Mouse (Mus musculus): ENCODE measurements around the gene Cadps. TPM values are rescaled to one million over a fixed set of nuclear protein-coding genes. Genes with fewer than 3 reads are reported as not detected.

The Cadps gene
- total and polyA plus RNA-seq, 2 experiments from 2014 or later = 33.4 to 176 TPM

DNA sequence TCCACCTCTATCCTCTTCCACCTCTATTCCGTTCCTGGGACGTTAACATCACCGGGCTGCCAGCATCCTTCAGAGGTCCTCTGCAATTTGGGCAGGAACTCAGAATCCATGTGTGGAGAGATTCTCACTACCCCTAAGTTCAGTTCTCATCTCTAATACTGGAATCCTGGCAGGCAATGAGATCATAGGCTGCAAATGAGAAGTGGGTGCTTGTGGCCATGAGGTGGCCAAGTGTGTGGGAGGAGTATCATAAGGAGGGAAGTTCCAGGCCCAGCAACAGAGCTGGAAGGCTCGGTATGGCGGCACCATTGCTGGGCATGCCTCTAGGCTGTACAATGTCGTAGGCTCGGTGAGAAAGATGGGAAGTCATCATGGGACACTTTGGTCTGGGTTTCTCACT, 385.5 kb downstream of the Cadps start:
- Histone ChIP-seq H3K36me3 (ENCODE audit: insufficient read depth, low read length) (peaks cover 6% of the 10 kb centered on the region; the same call in 1 of the 2 replicates), H3K4me3 (ENCODE audit: low read length) (no peak overlapping the region), H3K27ac (no peak overlapping the region), H3K27me3 (ENCODE audit: insufficient read depth, low read length) (no peaks in the 10 kb centered on the region), H3K4me2 (ENCODE audit: low read depth, low read length) (no peak overlapping the region), H3K4me1 (ENCODE audit: insufficient read depth, low read length) (no peaks in the 10 kb centered on the region), H3K9ac (replicated peaks; ENCODE audit: low read length) (no peak overlapping the region), H3K9me3 (ENCODE audit: low read length) (no peaks in the 10 kb centered on the region)
- no peak for DNase-seq (ENCODE audit: low spot score)
- WGBS = 85% methylated on average over 7 of the region's 7 CpGs
- TF ChIP-seq CTCF (IDR thresholded peaks at IDR 0.05; ENCODE audit: low read depth) = no peak
- no peak for ATAC-seq

DNA sequence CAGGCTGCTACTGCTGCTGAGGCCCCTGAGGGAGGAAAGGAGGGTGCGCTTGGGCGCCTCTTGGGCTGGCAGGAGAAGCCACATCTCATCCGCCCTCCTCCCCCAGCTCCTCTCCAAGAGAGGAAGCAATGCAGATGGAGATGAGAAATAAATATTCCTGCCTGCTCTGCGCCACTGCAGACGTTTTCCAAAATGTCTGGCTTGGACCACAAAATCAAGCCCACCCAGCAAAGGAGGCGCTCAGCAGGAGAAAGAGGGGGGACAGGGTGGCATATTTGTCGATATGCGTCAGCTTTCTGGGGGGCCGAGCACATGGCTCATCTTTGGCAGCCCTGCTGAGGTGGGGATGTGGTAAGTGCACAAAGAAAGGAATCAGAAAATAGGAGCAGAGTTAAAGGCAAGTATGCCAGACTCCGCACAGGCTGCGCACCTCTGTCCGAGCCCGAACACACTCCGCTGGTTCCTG, 385.9 kb downstream of the Cadps start:
- Histone ChIP-seq H3K9me3 (ENCODE audit: low read length) (no peaks in the 10 kb centered on the region), H3K9ac (replicated peaks; ENCODE audit: low read length) (no peak overlapping the region), H3K27me3 (ENCODE audit: insufficient read depth, low read length) (no peaks in the 10 kb centered on the region), H3K4me2 (ENCODE audit: low read depth, low read length) (no peak overlapping the region), H3K36me3 (ENCODE audit: insufficient read depth, low read length) (peaks cover 6% of the 10 kb centered on the region; the same call in 1 of the 2 replicates), H3K4me3 (ENCODE audit: low read length) (no peak overlapping the region), H3K4me1 (ENCODE audit: insufficient read depth, low read length) (no peaks in the 10 kb centered on the region), H3K27ac (no peak overlapping the region)
- ATAC-seq = no peak
- DNase-seq (ENCODE audit: low spot score) = no peak
- 80% methylated on average over 14 of the region's 14 CpGs for WGBS
- TF ChIP-seq CTCF (IDR thresholded peaks at IDR 0.05; ENCODE audit: low read depth) = no peak

DNA sequence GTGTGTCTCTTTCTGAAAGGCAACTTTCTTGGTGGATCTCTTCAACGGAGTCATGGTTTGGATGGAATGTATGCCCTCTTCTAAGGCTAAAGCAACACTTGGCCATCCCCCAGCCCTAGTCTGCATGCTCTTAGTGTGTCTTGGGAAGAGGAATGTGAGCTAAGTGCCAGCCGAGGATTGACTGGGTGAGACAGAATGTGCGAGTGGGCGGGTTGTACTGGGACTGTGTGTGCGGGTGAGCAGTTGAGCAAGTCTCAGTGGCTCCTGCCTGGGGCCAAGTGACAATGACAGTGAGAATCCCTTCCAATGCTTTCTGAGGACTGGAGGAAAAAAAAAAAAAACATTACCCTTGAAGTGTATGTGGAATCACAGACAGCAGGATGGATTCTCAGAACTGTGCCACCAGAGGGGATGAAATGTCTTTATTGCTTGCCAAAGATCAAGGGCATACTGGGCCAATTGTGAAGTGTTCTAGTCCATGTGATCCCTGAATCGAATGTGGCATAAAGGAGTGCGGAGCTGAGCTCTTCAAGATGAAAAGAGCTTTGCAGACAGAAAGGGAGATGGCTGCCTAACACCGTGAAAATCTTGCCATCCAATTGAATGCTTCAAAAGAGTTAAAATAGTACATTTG, 394.7 kb downstream of the Cadps start:
- no peak for TF ChIP-seq CTCF (IDR thresholded peaks at IDR 0.05; ENCODE audit: low read depth)
- 48% methylated on average over 8 of the region's 8 CpGs for WGBS
- DNase-seq (ENCODE audit: low spot score) = peak; percentile 31

DNA sequence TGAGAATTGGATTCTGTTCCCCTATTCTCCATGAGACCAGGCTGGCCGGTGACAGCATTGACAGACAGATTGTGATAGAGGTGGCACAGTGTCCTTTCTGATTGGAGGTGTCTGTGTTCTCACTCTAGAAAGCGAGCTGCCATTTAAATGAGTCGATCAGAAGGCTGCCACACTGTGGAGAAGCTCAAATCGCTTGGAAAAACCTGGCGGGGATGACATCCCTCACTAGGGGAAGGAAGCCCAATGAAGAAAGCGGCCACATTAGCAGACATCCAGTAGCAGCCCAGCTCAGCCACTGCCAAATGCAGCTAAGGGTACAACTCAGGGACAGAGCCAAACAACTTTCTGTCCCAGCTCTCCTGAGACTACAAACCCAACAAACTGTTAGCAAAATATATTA, 397.6 kb downstream of the Cadps start:
- Histone ChIP-seq H3K27ac (no peak overlapping the region), H3K4me2 (ENCODE audit: low read depth, low read length) (no peak overlapping the region), H3K9ac (replicated peaks; ENCODE audit: low read length) (no peak overlapping the region), H3K36me3 (ENCODE audit: insufficient read depth, low read length) (no peaks in the 10 kb centered on the region), H3K27me3 (ENCODE audit: insufficient read depth, low read length) (no peaks in the 10 kb centered on the region), H3K4me3 (ENCODE audit: low read length) (no peak overlapping the region), H3K9me3 (ENCODE audit: low read length) (no peaks in the 10 kb centered on the region), H3K4me1 (ENCODE audit: insufficient read depth, low read length) (no peaks in the 10 kb centered on the region)
- 58% methylated on average over 6 of the region's 6 CpGs for WGBS
- TF ChIP-seq CTCF (IDR thresholded peaks at IDR 0.05; ENCODE audit: low read depth) = no peak
- ATAC-seq (no peak), DNase-seq (ENCODE audit: low spot score) (peak; percentile 9)

More for the DNA sequence above, 394.7 kb downstream of the Cadps start:
- ATAC-seq = peak; percentile 72
- Histone ChIP-seq H3K9me3 (ENCODE audit: low read length) (no peaks in the 10 kb centered on the region), H3K27ac (no peak overlapping the region), H3K4me1 (ENCODE audit: insufficient read depth, low read length) (no peaks in the 10 kb centered on the region), H3K36me3 (ENCODE audit: insufficient read depth, low read length) (no peaks in the 10 kb centered on the region), H3K9ac (replicated peaks; ENCODE audit: low read length) (no peak overlapping the region), H3K4me2 (ENCODE audit: low read depth, low read length) (no peak overlapping the region), H3K4me3 (ENCODE audit: low read length) (no peak overlapping the region), H3K27me3 (ENCODE audit: insufficient read depth, low read length) (no peaks in the 10 kb centered on the region)

DNA sequence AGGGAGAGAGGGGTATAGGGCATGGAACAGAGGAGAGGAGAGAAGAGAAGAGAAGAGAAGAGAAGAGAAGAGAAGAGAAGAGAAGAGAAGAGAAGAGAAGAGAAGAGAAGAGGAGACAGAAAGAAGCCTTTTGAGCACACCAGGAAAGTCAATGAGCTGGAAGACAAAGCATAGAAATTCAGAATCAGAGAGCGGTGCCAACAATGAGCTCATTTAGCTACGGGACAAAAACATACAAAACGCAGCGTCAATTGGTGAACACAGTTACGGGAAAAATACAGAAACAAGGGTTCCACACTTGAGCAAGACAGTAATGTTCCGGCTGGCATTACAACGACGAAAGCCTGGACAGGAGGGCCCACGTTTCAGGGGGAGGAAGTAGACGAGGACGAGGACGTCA, 412.6 kb downstream of the Cadps start:
- Histone ChIP-seq H3K4me1 (ENCODE audit: insufficient read depth, low read length) (no peaks in the 10 kb centered on the region), H3K4me2 (ENCODE audit: low read depth, low read length) (no peak overlapping the region), H3K4me3 (ENCODE audit: low read length) (no peak overlapping the region), H3K36me3 (ENCODE audit: insufficient read depth, low read length) (peaks cover 3% of the 10 kb centered on the region; the same call in 1 of the 2 replicates), H3K9ac (replicated peaks; ENCODE audit: low read length) (no peak overlapping the region), H3K27me3 (ENCODE audit: insufficient read depth, low read length) (no peaks in the 10 kb centered on the region), H3K27ac (no peak overlapping the region), H3K9me3 (ENCODE audit: low read length) (no peaks in the 10 kb centered on the region)
- DNase-seq (ENCODE audit: low spot score) (no peak), ATAC-seq (no peak)
- TF ChIP-seq CTCF (IDR thresholded peaks at IDR 0.05; ENCODE audit: low read depth) = no peak
- 54% methylated on average over 12 of the region's 12 CpGs for WGBS

DNA sequence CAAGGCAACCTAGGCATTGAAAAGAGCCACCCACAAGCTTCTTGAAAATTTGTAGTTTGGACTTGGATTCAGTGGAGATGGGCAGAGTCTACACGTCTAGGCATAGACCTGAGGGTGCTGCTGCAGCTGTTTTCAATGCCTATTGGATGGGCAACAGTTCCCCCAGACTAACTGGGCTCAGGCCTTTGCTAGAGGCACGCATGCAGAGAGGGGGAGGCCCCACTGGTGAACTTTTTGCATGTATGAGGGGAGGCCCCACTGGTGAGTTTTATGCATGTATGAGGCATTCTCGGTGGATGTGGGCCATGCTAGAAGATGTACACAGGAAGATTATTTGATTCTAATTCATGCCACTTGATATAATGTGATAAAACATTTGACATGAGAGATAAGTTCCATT, 413.1 kb downstream of the Cadps start:
- Histone ChIP-seq H3K9me3 (ENCODE audit: low read length) (no peaks in the 10 kb centered on the region), H3K27me3 (ENCODE audit: insufficient read depth, low read length) (no peaks in the 10 kb centered on the region), H3K4me2 (ENCODE audit: low read depth, low read length) (no peak overlapping the region), H3K9ac (replicated peaks; ENCODE audit: low read length) (no peak overlapping the region), H3K36me3 (ENCODE audit: insufficient read depth, low read length) (peaks cover 3% of the 10 kb centered on the region; the same call in 1 of the 2 replicates), H3K4me3 (ENCODE audit: low read length) (no peak overlapping the region), H3K4me1 (ENCODE audit: insufficient read depth, low read length) (no peaks in the 10 kb centered on the region), H3K27ac (no peak overlapping the region)
- no peak for TF ChIP-seq CTCF (IDR thresholded peaks at IDR 0.05; ENCODE audit: low read depth)
- no peak for DNase-seq (ENCODE audit: low spot score)
- WGBS = 79% methylated on average over 3 of the region's 3 CpGs
- ATAC-seq = no peak

DNA sequence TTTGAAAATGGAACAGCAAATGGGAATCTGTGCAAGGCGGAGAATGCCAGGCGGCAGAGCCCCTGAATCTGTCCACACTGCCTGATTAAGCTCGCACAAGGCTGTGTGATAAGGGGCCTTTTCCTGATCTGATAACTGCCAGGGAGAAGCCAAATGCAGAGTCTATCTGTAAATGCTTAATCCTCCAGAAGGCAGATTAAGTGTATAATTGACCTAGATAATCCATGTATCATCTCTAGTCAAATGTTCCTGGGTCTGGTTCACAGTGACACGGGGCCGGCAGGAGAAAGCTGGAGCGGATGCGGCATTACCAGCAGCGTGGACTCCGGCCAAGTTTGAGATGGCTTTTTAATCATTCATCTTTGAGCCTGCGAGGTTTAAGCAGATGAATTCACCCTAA, 416.3 kb downstream of the Cadps start:
- DNase-seq (ENCODE audit: low spot score) (peak; percentile 67), ATAC-seq (no peak)
- no peaks in the 10 kb centered on the region for H3K27me3 ChIP-seq (ENCODE audit: insufficient read depth, low read length)
- peaks cover 3% of the 10 kb centered on the region; the same call in 1 of the 2 replicates for H3K36me3 ChIP-seq (ENCODE audit: insufficient read depth, low read length)
- no peak for TF ChIP-seq CTCF (IDR thresholded peaks at IDR 0.05; ENCODE audit: low read depth)
- no peak overlapping the region for H3K27ac ChIP-seq
- no peaks in the 10 kb centered on the region for H3K4me1 ChIP-seq (ENCODE audit: insufficient read depth, low read length)
- no peak overlapping the region for H3K9ac ChIP-seq (replicated peaks; ENCODE audit: low read length)
- H3K4me3 ChIP-seq (ENCODE audit: low read length) = no peak overlapping the region
- H3K4me2 ChIP-seq (ENCODE audit: low read depth, low read length) = no peak overlapping the region
- no peaks in the 10 kb centered on the region for H3K9me3 ChIP-seq (ENCODE audit: low read length)
- WGBS = 54% methylated on average over 10 of the region's 10 CpGs
